Mouse (Mus musculus) liver, embryonic 11.5 days (tissue): ENCODE results near the gene Efcab2. TPM values are rescaled to one million over a fixed set of nuclear protein-coding genes. Genes with fewer than 3 reads are reported as not detected.

Source experiments
- ATAC-seq: fragments of 200-750 bp; cut with Nextera tagmentation; replicated peaks from 2 replicates; pipeline ENCODE4 v1.8.0; 2017; ENCODE audit warnings: moderate number of reproducible peaks, mild to moderate bottlenecking, moderate TSS enrichment, moderate library complexity; ENCODE audit not compliant: low FRiP score
- DNase-seq: peaks from one replicate; pipeline ENCODE4 v3.0.0-alpha.2; 2017; ENCODE audit warnings: low spot score
- H3K27ac ChIP-seq: fragments of 300-500 bp; sonication (generic); 2 replicates; pipeline ENCODE4 v1.5.1; 2014; ENCODE audit warnings: mild to moderate bottlenecking, low read depth, low read length, control low read depth
- H3K27me3 ChIP-seq: fragments of 300-500 bp; sonication (generic); replicated peaks from 2 replicates; pipeline ENCODE4 v1.6.1; 2014; ENCODE audit warnings: low read length, mixed read lengths; ENCODE audit not compliant: control insufficient read depth, insufficient read depth
- H3K36me3 ChIP-seq: fragments of 300-500 bp; sonication (generic); 2 replicates; pipeline ENCODE4 v1.6.1; 2014; ENCODE audit warnings: mild to moderate bottlenecking, low read length, moderate library complexity, mixed read lengths; ENCODE audit not compliant: control insufficient read depth, insufficient read depth
- H3K4me1 ChIP-seq: fragments of 300-500 bp; sonication (generic); replicated peaks from 2 replicates; pipeline ENCODE4 v1.6.1; 2014; ENCODE audit warnings: low read length, mixed read lengths; ENCODE audit not compliant: control insufficient read depth, insufficient read depth
- H3K4me2 ChIP-seq: fragments of 300-500 bp; sonication (generic); 2 replicates; pipeline ENCODE4 v1.6.1; 2014; ENCODE audit warnings: mild to moderate bottlenecking, control low read depth, moderate library complexity
- H3K4me3 ChIP-seq: fragments of 300-500 bp; sonication (generic); 2 replicates; pipeline ENCODE4 v1.5.1; 2014; ENCODE audit warnings: low read depth, low read length, control low read depth
- H3K9ac ChIP-seq: fragments of 300-500 bp; sonication (generic); 2 replicates; pipeline ENCODE4 v1.6.1; 2014; ENCODE audit warnings: low read depth, low read length, control low read depth
- H3K9me3 ChIP-seq: fragments of 300-500 bp; sonication (generic); 2 replicates; pipeline ENCODE4 v1.6.1; 2016; ENCODE audit warnings: low read length, inconsistent platforms, mixed read lengths; ENCODE audit not compliant: control insufficient read depth
- WGBS: fragments of 180-500 bp; shearing (Covaris S2); extraction: QIAGEN DNeasy Blood & Tissue Kit; methylation state at CpG from one replicate; pipeline ENCODE4 v1.1.7; 2014; 5-methylcytosine and 5-hydroxymethylcytosine counted together
- polyA plus RNA-seq: library from polyadenylated mRNA; unstranded; fragments of >200 nt; fragmentation: Nextera tagmentation; extraction: Ambion mirVana; gene quantifications from 2 replicates; pipeline ENCODE4 v1.2.1, GENCODE M21; 2014

Efcab2 gene
- polyA plus RNA-seq, 1 experiment from 2014 or later: 5.8 TPM

- no peak for ATAC-seq
- H3K4me3 ChIP-seq: no peak overlapping the region
- H3K9me3 ChIP-seq: no peaks in the 10 kb centered on the region
These were observed 78.0 kb downstream of the Efcab2 start for GRCm38 (mm10) chr1:178483854-178484253.

GRCm38 (mm10) chr1:178485138-178485867 is 79.4 kb downstream of the Efcab2 start:
- no peak overlapping the region for H3K9ac ChIP-seq
- H3K4me3 ChIP-seq: no peak overlapping the region
- no peak overlapping the region for H3K4me2 ChIP-seq
- no peaks in the 10 kb centered on the region for H3K4me1 ChIP-seq
- no peaks in the 10 kb centered on the region for H3K9me3 ChIP-seq
- no peak overlapping the region for H3K27ac ChIP-seq
- 72% methylated on average over 5 of the region's 5 CpGs for WGBS
- no peaks in the 10 kb centered on the region for H3K27me3 ChIP-seq
- ATAC-seq (no peak), DNase-seq (no peak)
- H3K36me3 ChIP-seq: no peaks in the 10 kb centered on the region

More at GRCm38 (mm10) chr1:178483854-178484253, 78.0 kb downstream of the Efcab2 start:
- no peak for DNase-seq
- Histone ChIP-seq H3K27ac (no peak overlapping the region), H3K4me2 (no peak overlapping the region), H3K27me3 (no peaks in the 10 kb centered on the region), H3K4me1 (no peaks in the 10 kb centered on the region), H3K36me3 (no peaks in the 10 kb centered on the region), H3K9ac (no peak overlapping the region)

GRCm38 (mm10) chr1:178485868-178486220 is 80.0 kb downstream of the Efcab2 start:
- Histone ChIP-seq H3K4me3 (no peak overlapping the region), H3K4me1 (no peaks in the 10 kb centered on the region), H3K27ac (no peak overlapping the region), H3K4me2 (no peak overlapping the region), H3K9me3 (no peaks in the 10 kb centered on the region), H3K27me3 (no peaks in the 10 kb centered on the region), H3K9ac (no peak overlapping the region), H3K36me3 (no peaks in the 10 kb centered on the region)
- DNase-seq (no peak), ATAC-seq (no peak)
- 76% methylated on average over 5 of the region's 5 CpGs for WGBS

DNA sequence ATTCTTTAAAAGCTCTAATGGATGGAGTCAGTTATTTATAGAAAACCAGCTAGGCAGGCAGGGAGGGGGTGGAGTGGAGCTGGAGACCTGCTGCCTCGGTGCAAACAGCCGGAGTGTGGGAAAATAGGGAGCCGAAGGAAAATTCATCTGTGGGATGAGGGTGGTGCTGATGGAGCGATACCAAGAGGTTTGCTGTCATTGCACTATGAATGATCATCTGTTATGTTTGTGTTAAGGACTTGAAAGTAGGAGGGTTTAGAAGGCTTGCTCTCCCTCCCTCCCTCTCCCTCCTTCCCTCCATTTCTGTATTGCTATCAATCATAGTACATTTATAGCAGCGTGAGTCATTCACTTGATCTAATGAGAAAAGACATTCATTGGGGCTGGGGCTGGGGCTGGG is 80.9 kb downstream of the Efcab2 start:
- Histone ChIP-seq H3K27ac (no peak overlapping the region), H3K4me1 (no peaks in the 10 kb centered on the region), H3K27me3 (no peaks in the 10 kb centered on the region), H3K4me2 (no peak overlapping the region), H3K36me3 (no peaks in the 10 kb centered on the region), H3K4me3 (no peak overlapping the region), H3K9me3 (no peaks in the 10 kb centered on the region), H3K9ac (no peak overlapping the region)
- DNase-seq (no peak), ATAC-seq (no peak)
- WGBS: 78% methylated on average over 5 of the region's 5 CpGs

DNA sequence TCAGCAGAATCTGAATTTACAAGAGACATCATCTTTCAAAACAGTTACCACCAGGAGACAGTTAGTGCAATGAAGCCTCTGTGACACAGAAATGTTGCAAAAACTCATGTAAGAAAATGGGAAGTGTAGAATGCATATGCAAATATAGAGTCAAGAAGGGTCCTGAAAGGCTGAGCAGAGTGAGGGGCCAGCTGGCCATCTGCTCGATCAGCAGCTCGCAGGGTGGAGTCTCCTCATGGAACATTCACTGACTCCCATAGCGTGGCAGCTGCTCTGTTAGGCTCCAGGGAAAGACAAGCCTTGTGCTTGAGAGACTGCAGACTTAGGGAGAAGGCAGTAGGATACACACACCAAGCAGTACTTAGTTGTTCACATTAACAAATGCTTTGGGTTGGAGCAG is 83.2 kb downstream of the Efcab2 start:
- no peaks in the 10 kb centered on the region for H3K27me3 ChIP-seq
- no peak overlapping the region for H3K9ac ChIP-seq
- H3K36me3 ChIP-seq: no peaks in the 10 kb centered on the region
- no peak overlapping the region for H3K27ac ChIP-seq
- 41% methylated on average over 3 of the region's 3 CpGs for WGBS
- DNase-seq (no peak), ATAC-seq (no peak)
- no peak overlapping the region for H3K4me2 ChIP-seq
- H3K4me1 ChIP-seq: no peaks in the 10 kb centered on the region
- no peaks in the 10 kb centered on the region for H3K9me3 ChIP-seq
- no peak overlapping the region for H3K4me3 ChIP-seq

GRCm38 (mm10) chr1:178491733-178492132 is 85.8 kb downstream of the Efcab2 start:
- 55% methylated on average over 5 of the region's 5 CpGs for WGBS
- Histone ChIP-seq H3K27me3 (no peaks in the 10 kb centered on the region), H3K9ac (no peak overlapping the region), H3K27ac (no peak overlapping the region), H3K4me2 (no peak overlapping the region), H3K9me3 (no peaks in the 10 kb centered on the region), H3K36me3 (no peaks in the 10 kb centered on the region), H3K4me1 (no peaks in the 10 kb centered on the region), H3K4me3 (no peak overlapping the region)
- DNase-seq (no peak), ATAC-seq (no peak)

DNA sequence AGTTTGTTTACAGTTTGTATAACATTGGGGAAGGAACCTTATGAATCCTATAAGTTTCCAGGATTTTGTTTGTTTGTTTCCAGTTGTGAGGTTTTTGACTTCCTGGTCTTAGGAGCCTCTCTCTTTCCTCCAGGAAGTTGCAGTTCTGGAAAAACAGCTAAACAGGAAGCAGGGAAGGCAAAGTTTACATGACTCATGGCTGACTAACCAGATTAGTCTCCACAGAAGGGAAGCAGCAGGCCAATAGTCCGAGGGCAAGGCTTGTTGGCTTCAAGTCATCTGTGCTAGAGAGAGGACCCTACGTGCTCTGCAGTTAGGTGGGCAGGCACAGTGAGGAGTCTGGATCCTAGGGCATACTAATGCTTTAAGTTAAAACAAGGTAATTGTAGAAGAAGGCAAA is 86.6 kb downstream of the Efcab2 start:
- DNase-seq: no peak

DNA sequence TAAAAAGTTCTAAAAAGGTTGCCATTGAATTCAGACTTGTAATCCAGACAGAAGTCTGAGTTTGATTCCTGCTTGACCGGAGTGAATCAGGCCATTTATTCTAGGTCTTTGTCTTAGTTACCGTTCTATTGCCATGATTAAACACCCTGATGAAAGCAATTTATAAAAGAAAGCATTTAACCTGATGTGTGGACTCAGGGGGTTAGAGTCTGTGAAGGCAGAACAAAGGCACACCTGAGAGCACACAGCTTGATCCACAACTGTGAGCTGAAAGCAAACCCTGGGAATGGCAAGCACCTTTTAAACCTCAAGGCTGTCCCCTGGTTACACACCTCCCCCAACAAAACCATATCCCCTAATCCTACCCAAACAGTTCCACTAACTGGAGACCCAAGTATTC is 90.3 kb downstream of the Efcab2 start:
- Histone ChIP-seq H3K4me1 (no peaks in the 10 kb centered on the region), H3K9me3 (no peaks in the 10 kb centered on the region), H3K27ac (no peak overlapping the region), H3K36me3 (no peaks in the 10 kb centered on the region), H3K27me3 (no peaks in the 10 kb centered on the region), H3K4me3 (no peak overlapping the region), H3K9ac (no peak overlapping the region), H3K4me2 (no peak overlapping the region)
- no peak for ATAC-seq
- DNase-seq: no peak
- 81% methylated on average over 2 of the region's 2 CpGs for WGBS

More for the DNA sequence above, 86.6 kb downstream of the Efcab2 start:
- no peak overlapping the region for H3K9ac ChIP-seq
- H3K27me3 ChIP-seq: no peaks in the 10 kb centered on the region
- no peak overlapping the region for H3K4me3 ChIP-seq
- H3K4me2 ChIP-seq: no peak overlapping the region
- H3K36me3 ChIP-seq: no peaks in the 10 kb centered on the region
- H3K4me1 ChIP-seq: no peaks in the 10 kb centered on the region
- H3K9me3 ChIP-seq: no peaks in the 10 kb centered on the region
- no peak overlapping the region for H3K27ac ChIP-seq
- ATAC-seq: no peak
- 46% methylated on average over 2 of the region's 2 CpGs for WGBS

DNA sequence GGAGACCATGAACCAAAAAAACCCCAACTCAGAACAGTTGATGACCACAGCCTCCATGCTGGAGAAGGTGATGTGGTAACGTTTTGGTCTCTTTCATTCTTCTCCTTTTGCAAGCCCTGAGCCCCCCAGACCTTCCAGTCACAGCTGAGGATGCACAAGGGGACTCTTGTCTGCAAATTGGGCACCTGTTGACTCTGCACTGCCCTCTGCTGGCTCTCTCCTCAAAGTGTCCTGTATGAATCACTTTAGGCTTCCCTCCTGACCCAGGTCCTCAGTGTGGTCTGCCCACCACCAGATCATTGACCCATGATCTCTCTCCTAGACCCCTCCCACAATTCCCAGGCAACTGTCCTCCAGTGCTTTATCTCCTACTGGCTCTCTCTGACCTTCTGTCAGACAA is 91.0 kb downstream of the Efcab2 start:
- Histone ChIP-seq H3K27ac (no peak overlapping the region), H3K9me3 (no peaks in the 10 kb centered on the region), H3K4me2 (no peak overlapping the region), H3K36me3 (no peaks in the 10 kb centered on the region), H3K9ac (no peak overlapping the region), H3K4me3 (no peak overlapping the region), H3K4me1 (no peaks in the 10 kb centered on the region), H3K27me3 (no peaks in the 10 kb centered on the region)
- ATAC-seq (no peak), DNase-seq (no peak)
- WGBS: 44% methylated on average over 1 of the region's 1 CpGs
